Mouse (Mus musculus) E14TG2a.4 (cell line): ENCODE data around the gene Gpsm3.
A peak's percentile ranks its signal among the peaks of the same experiment; 100 is the strongest.

Experiments
- H3K27me3 ChIP-seq: 2 replicates; pipeline ENCODE4 v1.6.1; 2014; ENCODE audit warnings: low read length, control low read depth; ENCODE audit not compliant: insufficient read depth
- H3K36me3 ChIP-seq: 2 replicates; pipeline ENCODE4 v1.6.1; 2014; ENCODE audit warnings: low read length, control low read depth; ENCODE audit not compliant: insufficient read depth
- H3K4me1 ChIP-seq: replicated peaks from 2 replicates; pipeline ENCODE4 v1.6.1; 2014; ENCODE audit warnings: low read depth, low read length, control low read depth
- H3K4me3 ChIP-seq: replicated peaks from 2 replicates; pipeline ENCODE4 v1.5.1; 2014; ENCODE audit warnings: mild to moderate bottlenecking, low read length
- H3K9me3 ChIP-seq: 2 replicates; pipeline ENCODE4 v1.6.1; 2014; ENCODE audit warnings: low read length, control low read depth
- CTCF ChIP-seq: conservative IDR thresholded peaks from 2 replicates; pipeline ENCODE4 v1.5.1; 2014; ENCODE audit warnings: low read length
- NANOG ChIP-seq: IDR thresholded peaks from 2 replicates; pipeline ENCODE4 v1.6.1; 2014; ENCODE audit warnings: borderline replicate concordance, low read length, mixed read lengths
- POU5F1 ChIP-seq: IDR thresholded peaks from 2 replicates; pipeline ENCODE4 v1.6.1; 2014; ENCODE audit warnings: low read length, borderline replicate concordance

Gpsm3 gene

DNA sequence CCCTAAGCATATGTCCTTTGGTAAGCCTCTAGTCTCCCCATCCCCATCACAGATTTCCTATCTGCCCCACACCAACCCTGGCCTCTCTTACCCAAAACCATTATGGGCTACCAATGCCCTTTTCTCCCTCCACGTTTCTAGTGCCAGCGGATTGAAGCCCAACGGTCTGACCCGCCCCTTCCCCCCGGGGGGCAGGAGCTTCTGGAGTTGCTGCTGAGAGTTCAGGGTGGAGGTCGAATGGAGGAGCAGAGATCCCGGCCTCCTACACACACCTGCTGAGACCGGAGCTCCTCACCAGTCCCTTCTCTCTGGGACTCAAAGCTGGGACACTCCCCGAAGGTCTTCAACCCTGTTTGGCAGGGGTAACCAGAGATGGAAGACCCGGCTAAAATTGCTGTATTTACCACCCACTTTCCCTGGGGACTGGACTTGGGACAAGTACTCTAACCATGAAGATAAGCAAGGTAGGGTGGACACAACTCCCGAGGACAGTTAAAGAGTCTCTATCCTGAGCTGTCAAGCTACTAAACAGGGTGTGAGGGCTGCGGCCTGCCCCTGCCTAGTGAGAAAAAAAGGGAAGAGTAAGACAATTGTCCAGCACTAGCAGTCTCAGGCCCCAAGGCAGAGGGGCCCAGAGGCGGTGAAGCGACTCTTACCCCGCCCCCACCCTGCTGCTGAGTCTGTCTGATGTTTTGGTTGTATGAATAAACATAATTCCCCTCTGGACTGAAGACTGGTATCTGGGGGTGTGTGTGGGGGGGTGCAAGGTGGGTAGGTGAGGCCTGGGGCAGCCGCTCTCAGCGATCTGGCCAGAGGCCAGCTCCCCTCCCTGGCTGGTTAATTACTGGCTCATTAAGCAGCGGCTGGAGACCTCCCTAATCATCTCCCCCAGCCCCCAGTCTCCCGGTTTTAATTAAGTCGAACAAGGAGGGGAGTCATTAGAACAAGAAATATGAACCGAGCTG is 1.7 kb downstream of the Gpsm3 start, which contains the start of gene Pbx2:
Pbx2 (plus strand) TSS at position 238 of the 965 bp plus-strand sequence.
- H3K4me3 ChIP-seq: peak within 1 kb of the TSS; percentile 81
- TF ChIP-seq POU5F1: no peak
- TF ChIP-seq NANOG: no peak
- no peak for TF ChIP-seq CTCF
- no peaks in the 10 kb centered on the region for H3K9me3 ChIP-seq
- peaks cover 19% of the 10 kb centered on the region for H3K36me3 ChIP-seq
- peaks cover 3% of the 10 kb centered on the region; the same call in 1 of the 2 replicates for H3K27me3 ChIP-seq
- peaks cover 84% of the 10 kb centered on the region for H3K4me1 ChIP-seq

DNA sequence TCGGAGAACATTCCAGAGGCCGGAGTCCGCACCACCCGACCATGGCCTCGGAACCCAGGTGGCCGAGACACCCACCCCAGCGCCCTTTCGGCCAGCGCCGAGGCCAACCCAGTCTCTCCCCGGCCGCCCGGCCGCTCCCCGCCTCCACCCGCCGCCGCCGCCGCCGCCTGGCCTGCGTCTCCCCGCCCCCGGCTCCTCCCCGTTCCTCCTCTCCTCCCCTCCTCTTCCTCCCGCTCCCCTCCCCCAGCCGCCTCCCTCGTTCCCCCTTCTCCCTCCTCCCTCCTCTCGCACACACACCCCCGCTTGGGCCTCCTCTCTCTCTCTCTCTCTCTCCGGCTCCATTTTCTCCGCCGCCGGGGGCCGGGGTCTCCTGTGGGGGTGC is 2.4 kb downstream of the Gpsm3 start:
- peaks cover 25% of the 10 kb centered on the region for H3K36me3 ChIP-seq
- no peaks in the 10 kb centered on the region for H3K9me3 ChIP-seq
- TF ChIP-seq CTCF: no peak
- no peak for TF ChIP-seq NANOG
- no peak for TF ChIP-seq POU5F1
- H3K4me1 ChIP-seq: peaks cover 82% of the 10 kb centered on the region
- peaks cover 3% of the 10 kb centered on the region; the same call in 1 of the 2 replicates for H3K27me3 ChIP-seq
- H3K4me3 ChIP-seq: peak overlapping the region; percentile 81

DNA sequence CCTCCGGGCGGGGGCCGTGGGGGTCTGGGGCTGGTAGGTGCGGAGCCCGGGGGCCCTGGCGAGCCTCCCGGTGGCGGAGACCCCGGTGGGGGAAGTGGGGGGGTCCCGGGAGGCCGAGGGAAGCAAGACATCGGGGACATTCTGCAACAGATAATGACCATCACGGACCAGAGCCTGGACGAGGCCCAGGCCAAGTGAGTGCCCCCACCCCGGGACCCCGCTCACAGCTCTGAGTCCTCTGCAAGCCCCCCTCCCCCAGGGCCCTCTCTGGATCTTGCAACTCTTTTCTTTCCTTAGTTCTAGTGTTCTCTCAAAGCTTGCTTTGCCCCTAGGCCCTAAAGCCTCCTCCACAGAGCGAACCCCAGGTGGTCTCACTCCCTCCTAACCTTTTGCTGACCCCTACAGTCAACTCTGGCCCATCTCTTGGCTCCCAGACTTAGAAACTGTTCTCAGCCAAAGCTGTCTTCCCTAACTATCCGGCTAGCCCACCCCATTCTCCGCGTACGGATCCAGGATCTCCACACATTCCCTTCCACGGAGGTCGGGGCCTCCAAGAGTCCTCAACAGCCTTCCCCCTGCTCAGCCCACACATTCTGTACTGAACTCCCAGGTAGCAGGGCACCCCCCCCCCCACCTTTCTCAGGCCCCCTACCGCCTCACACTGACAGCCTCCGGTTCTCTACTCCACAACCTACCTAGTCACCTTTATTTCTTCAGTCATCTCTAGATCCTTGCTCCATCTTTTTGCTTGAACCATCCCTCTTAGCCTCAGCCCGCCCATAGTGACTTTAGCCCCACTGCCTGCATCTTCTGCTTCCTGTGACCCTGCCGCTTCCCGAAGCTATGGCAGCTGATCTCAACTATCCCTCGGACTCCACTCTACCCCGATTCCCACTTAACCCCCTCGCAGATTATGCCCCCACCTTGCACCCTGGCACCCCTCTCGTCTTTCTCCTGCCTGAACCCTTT is 3.3 kb downstream of the Gpsm3 start:
- H3K9me3 ChIP-seq: no peaks in the 10 kb centered on the region
- peaks cover 25% of the 10 kb centered on the region for H3K36me3 ChIP-seq
- peak overlapping the region; percentile 81 for H3K4me3 ChIP-seq
- peaks cover 3% of the 10 kb centered on the region; the same call in 1 of the 2 replicates for H3K27me3 ChIP-seq
- TF ChIP-seq CTCF: no peak
- no peak for TF ChIP-seq POU5F1
- TF ChIP-seq NANOG: no peak
- H3K4me1 ChIP-seq: peaks cover 87% of the 10 kb centered on the region

DNA sequence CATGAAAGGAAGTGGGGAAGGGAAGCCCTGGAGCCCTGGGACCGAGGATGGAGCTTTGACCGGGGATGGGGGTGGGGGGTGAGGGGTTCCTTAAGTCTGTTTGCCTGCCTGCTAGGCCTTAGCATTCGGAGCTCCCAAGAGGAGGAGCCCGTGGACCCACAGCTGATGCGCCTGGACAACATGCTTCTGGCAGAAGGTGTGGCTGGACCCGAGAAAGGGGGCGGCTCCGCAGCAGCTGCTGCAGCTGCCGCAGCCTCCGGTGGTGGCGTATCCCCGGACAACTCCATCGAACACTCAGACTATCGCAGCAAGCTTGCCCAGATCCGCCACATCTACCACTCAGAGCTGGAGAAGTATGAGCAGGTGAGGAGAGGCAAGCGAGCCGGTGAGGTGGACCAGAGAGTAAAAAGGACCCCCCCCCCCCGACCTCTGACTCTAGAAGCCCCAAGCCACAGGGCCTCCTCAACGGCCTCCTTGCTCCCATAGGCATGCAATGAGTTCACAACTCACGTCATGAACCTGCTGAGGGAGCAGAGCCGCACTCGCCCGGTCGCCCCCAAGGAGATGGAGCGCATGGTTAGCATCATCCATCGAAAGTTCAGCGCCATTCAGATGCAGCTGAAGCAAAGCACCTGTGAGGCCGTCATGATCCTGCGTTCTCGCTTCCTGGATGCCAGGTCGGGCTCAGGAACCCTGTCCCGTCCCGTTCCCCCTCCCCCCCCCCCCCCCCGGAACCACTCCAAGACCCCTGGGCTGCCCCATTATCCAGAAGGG is 4.3 kb downstream of the Gpsm3 start:
- Histone ChIP-seq H3K9me3 (no peaks in the 10 kb centered on the region), H3K36me3 (peaks cover 25% of the 10 kb centered on the region), H3K4me1 (peaks cover 86% of the 10 kb centered on the region), H3K27me3 (peaks cover 3% of the 10 kb centered on the region; the same call in 1 of the 2 replicates), H3K4me3 (peak overlapping the region; percentile 81)
- TF ChIP-seq POU5F1 (no peak), CTCF (no peak), NANOG (no peak)

DNA sequence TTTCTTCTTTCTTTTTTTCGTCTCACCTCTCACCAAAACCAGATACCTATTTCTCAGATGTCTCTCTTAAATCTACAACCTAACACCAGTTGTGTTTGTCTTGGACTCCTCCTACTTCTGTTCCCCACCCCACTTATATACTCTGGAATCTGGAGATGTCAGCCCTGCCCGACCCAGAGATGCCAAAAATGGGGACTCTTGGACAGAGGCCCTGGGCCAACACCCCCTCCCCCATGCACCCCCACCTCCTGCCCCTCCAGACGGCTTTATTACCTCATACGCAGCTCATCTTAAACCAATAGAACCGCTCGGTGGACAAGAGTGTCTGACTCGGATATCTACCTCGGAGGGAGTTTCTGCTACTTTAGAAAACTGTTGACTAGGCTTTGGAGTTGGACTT is 6.5 kb downstream of the Gpsm3 start:
- H3K36me3 ChIP-seq: peaks cover 39% of the 10 kb centered on the region
- no peak for TF ChIP-seq NANOG
- no peak for TF ChIP-seq POU5F1
- TF ChIP-seq CTCF: no peak
- no peaks in the 10 kb centered on the region for H3K9me3 ChIP-seq
- peaks cover 3% of the 10 kb centered on the region; the same call in 1 of the 2 replicates for H3K27me3 ChIP-seq
- H3K4me1 ChIP-seq: peaks cover 84% of the 10 kb centered on the region
- no peak overlapping the region for H3K4me3 ChIP-seq

DNA sequence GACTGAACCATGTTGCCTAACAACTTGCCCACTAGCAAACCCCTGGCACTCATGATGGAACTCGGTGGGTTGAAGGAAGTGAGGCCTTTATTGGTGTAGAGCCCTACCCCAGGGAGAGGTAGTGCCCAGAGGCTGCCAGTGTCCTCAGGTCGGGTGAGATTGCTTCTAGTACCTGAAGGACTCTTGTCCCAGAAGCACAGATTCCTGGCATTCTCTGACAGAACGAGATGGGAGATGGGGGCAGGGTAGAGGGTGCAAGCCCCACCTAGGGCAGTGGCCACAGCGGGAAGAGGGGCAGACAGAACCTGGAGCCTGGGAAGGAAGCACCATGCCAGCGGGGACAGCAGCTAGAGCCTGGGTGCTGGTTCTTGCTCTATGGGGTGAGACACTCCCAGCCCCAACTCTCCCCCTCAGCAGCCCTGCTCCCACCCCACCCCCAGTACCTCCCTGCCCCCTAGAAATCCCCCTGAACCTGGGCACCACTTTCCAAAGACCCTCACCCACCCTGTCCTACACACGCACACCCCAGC is 8.0 kb downstream of the Gpsm3 start, which contains the start of gene Ager:
Ager (plus strand) TSS at position 297 of the 530 bp plus-strand sequence.
- Histone ChIP-seq H3K9me3 (no peaks in the 10 kb centered on the region), H3K4me1 (peaks cover 87% of the 10 kb centered on the region), H3K27me3 (peaks cover 3% of the 10 kb centered on the region; the same call in 1 of the 2 replicates), H3K36me3 (peaks cover 51% of the 10 kb centered on the region), H3K4me3 (no peak within 1 kb of the TSS)
- TF ChIP-seq NANOG: no peak
- no peak for TF ChIP-seq CTCF
- TF ChIP-seq POU5F1: no peak

DNA sequence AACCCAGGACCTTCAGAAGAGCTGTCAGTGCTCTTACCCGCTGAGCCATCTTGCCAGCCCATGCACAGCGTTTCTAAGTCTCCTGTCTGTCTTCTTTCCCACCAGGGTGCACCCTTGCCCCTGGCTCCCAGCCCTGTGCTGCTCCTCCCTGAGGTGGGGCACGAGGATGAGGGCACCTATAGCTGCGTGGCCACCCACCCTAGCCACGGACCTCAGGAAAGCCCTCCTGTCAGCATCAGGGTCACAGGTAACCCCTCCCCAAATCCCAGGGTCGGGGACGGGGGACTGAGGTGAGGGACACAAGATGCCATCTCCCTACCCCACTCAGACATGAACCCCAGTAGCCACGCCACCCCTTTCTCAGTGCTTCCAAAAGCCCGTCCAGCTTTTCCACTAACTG is 10.3 kb downstream of the Gpsm3 start:
- Histone ChIP-seq H3K27me3 (no peaks in the 10 kb centered on the region), H3K4me1 (peaks cover 74% of the 10 kb centered on the region), H3K4me3 (no peak overlapping the region), H3K9me3 (no peaks in the 10 kb centered on the region), H3K36me3 (peaks cover 42% of the 10 kb centered on the region)
- TF ChIP-seq CTCF (no peak), NANOG (no peak), POU5F1 (no peak)
